Mouse (Mus musculus) lung, adult 2 months (tissue): ENCODE results near the gene Gm42906. TPM values are rescaled to one million over a fixed set of nuclear protein-coding genes. Genes with fewer than 3 reads are reported as not detected.

Source experiments
- DNase-seq: peaks from one replicate; pipeline ENCODE4 v3.0.0; 2022
- H3K4me1 ChIP-seq: fragments of 200-500 bp; 2 replicates; pipeline ENCODE4 v1.6.1; 2011; ENCODE audit warnings: low read length; ENCODE audit not compliant: control insufficient read depth, insufficient read depth
- H3K4me3 ChIP-seq: fragments of 200-500 bp; replicated peaks from 2 replicates; pipeline ENCODE3; 2011; ENCODE audit warnings: low read depth, mild to moderate bottlenecking, control low read depth, low read length; ENCODE audit errors: extremely low read depth
- CTCF ChIP-seq: fragments of 200-500 bp; IDR thresholded peaks from 2 replicates; pipeline ENCODE4 v1.5.1; 2011; ENCODE audit warnings: mild to moderate bottlenecking, low read length, control low read depth; ENCODE audit not compliant: insufficient read depth
- POLR2A ChIP-seq: fragments of 200-500 bp; IDR thresholded peaks from 2 replicates; pipeline ENCODE4 v1.6.1; 2011; ENCODE audit warnings: low read depth, mild to moderate bottlenecking, control low read depth, low read length, borderline replicate concordance; ENCODE audit errors: extremely low read depth
- WGBS: fragments of 180-500 bp; shearing (Covaris S2); methylation state at CpG from one replicate; pipeline ENCODE4 v1.1.7; 2018; 5-methylcytosine and 5-hydroxymethylcytosine counted together
- polyA plus RNA-seq: library from polyadenylated mRNA; depleted of rRNA; stranded (reverse); fragments of >200 nt; gene quantifications from 2 replicates; pipeline ENCODE4 v1.2.3, GENCODE M21; 2012

The Gm42906 gene
- polyA plus RNA-seq, 1 experiment: not detected

DNA sequence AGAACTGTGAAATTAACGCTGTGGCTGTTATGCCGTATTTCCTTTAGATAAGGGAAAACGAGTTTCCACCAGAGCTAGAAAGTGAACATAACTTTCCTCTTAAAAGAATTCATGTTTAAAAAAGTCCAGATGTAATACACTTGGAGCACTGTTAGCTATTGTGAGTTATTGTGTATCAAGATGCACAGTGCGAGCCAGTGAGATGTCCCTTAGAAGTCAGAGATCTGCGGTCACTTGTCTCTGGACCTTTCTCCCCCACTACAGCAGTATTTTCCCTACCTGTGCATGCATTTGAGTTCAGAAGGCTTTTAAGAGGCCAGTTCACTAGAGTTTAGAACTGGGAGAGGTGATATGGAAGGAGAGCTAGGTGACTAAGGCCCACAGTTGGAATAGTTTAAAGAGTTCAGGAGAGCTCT is 58.6 kb downstream of the Gm42906 start:
- TF ChIP-seq POLR2A (no peak), CTCF (no peak)
- Histone ChIP-seq H3K4me1 (peaks cover 3% of the 10 kb centered on the region; the same call in 1 of the 2 replicates), H3K4me3 (peak overlapping the region; percentile 77)
- WGBS: 22% methylated on average over 5 of the region's 5 CpGs
- DNase-seq: peak; percentile 28

DNA sequence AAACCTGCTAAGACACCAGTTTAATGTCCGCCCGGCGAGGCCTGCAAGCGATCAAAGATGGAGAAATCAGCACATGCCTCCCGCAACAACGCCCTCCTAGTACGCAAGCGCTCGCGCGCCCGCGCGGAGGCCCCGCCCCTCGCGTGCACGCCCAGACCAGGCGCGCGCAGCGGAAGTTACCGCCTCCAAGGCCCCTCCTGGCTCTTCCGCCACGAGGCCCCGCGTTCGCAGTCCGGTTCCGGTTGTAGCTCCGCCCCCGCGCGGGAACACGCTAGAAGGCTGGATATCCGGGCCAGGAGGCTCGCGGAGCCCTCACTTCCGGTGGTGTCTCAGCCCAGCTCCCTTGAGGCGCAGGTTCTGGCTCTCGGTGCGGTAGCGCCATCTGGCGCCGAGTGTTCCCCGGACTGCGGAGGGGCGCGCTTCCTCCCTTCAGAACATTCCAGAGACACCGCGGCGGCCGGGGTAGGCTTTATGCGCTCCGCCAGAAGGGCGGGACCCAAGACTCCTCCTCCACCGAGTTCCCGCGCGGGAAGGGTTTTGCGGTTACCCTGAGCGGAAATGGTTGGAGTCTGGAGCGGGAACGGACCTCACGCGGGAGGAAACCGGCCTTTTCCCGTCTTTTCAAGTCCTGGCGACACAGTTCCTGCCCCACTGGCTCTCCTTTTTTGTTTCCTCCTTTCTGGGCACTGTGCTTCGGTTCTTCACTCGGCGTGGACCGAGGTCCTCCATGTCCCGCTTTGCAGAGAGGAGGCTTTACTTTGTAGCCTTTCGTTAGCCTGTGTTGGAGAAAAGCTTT is 59.4 kb downstream of the Gm42906 start:
- DNase-seq: peak; percentile 99
- Histone ChIP-seq H3K4me3 (peak overlapping the region; percentile 77), H3K4me1 (peaks cover 3% of the 10 kb centered on the region; the same call in 1 of the 2 replicates)
- under 1% methylated on average over 75 of the region's 75 CpGs for WGBS
- TF ChIP-seq POLR2A (peak; percentile 94; the same call in 1 of the 2 replicates), CTCF (peak; percentile 67)

- Histone ChIP-seq H3K4me1 (peaks cover 3% of the 10 kb centered on the region; the same call in 1 of the 2 replicates), H3K4me3 (peak overlapping the region; percentile 69)
- 3% methylated on average over 16 of the region's 16 CpGs for WGBS
- no peak for DNase-seq
- TF ChIP-seq POLR2A (no peak), CTCF (no peak)
Measured at GRCm38 (mm10) chr5:151367881-151368394, 60.0 kb downstream of the Gm42906 start.

- DNase-seq: no peak
- Histone ChIP-seq H3K4me1 (peaks cover 3% of the 10 kb centered on the region; the same call in 1 of the 2 replicates), H3K4me3 (no peak overlapping the region)
- WGBS: 88% methylated on average over 1 of the region's 1 CpGs
- TF ChIP-seq POLR2A (no peak), CTCF (no peak)
Measured at GRCm38 (mm10) chr5:151367317-151367716, 60.6 kb downstream of the Gm42906 start.

GRCm38 (mm10) chr5:151363343-151364000 is 64.5 kb downstream of the Gm42906 start:
- 87% methylated on average over 3 of the region's 3 CpGs for WGBS
- no peaks in the 10 kb centered on the region for H3K4me1 ChIP-seq
- TF ChIP-seq CTCF: no peak
- no peak for TF ChIP-seq POLR2A
- H3K4me3 ChIP-seq: no peak overlapping the region
- DNase-seq: no peak

DNA sequence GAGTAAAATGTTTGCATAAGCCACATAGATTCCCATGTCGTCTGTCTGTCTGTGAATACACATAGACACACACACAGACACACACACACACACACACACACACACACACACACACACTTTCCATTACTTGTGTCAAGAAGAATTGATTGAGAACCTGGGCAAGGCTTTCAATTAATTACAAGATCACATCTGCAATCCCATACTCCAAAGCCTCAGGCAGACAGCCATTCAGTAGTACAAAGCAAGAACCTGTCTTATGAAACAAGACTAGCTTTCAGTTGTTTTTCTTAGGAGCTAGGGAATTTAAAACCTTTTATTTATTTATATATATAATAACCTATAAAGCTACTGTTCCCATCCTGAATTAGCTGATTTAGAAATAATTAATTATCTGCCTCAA is 78.3 kb downstream of the Gm42906 start:
- WGBS: 69% methylated on average over 1 of the region's 1 CpGs
- TF ChIP-seq CTCF (no peak), POLR2A (no peak)
- no peak for DNase-seq
- Histone ChIP-seq H3K4me3 (no peak overlapping the region), H3K4me1 (no peaks in the 10 kb centered on the region)

DNA sequence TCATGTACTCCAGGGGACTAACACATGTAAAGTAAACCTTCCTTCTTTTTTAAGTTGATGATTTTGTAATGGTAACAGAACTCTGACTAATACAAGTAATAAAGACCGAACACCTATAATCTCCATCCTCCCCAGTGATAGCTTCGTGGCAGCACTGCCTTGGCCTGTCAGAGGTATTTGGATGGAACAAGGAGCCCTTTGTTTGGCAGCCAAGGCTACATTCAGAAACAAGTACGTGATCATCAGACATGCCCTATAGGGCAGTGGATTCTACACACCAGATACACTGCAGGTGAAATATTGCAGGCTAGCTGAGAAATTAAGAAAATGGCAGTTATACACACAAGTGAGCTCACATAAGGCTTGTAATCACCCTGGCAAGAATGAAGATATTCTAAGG is 79.5 kb downstream of the Gm42906 start:
- no peak overlapping the region for H3K4me3 ChIP-seq
- DNase-seq: no peak
- no peaks in the 10 kb centered on the region for H3K4me1 ChIP-seq
- TF ChIP-seq CTCF (no peak), POLR2A (no peak)
- 83% methylated on average over 3 of the region's 3 CpGs for WGBS

DNA sequence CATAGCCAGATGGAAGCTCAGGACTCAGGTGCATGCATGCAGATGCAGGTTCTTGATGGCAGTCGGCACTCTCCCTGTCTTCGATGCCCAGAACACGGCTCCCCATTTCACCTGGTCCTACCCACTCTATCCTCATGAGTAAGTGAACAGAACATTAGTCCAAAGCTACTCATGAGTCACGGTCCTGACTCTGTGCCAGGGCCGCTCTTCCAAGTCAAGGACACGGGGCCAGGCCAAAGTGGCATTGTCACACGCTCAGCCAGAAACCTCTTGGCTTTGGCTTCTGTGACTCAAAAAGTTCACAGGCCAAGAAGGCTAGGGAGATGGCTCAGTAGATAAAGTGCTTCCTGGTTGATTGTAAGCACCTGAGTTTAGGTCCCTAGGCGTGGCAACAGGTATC is 81.3 kb downstream of the Gm42906 start:
- no peak overlapping the region for H3K4me3 ChIP-seq
- H3K4me1 ChIP-seq: no peaks in the 10 kb centered on the region
- TF ChIP-seq CTCF (no peak), POLR2A (no peak)
- peak; percentile 47 for DNase-seq
- 67% methylated on average over 8 of the region's 8 CpGs for WGBS

- Histone ChIP-seq H3K4me1 (no peaks in the 10 kb centered on the region), H3K4me3 (no peak overlapping the region)
- 65% methylated on average over 4 of the region's 4 CpGs for WGBS
- no peak for TF ChIP-seq CTCF
- DNase-seq: no peak
Measured at GRCm38 (mm10) chr5:151344737-151345136, 83.2 kb downstream of the Gm42906 start.

DNA sequence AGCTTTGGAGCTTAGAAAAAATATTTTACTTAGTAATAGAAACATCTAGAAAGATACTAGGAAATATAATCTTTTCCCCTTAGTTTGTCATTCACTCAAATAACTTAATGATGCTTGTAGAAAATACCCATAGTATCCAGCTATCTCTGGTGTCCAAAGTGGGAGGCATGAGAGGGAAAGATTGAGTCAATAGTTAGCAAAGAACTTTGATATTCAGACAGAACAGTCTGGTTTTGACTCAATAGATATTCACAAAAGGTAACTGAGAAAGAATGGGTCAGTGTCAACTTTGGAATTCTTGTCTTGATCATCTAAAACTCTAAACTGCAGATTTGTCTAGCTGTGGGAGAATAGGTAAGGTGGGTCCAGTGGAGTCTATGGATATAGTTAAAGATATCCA is 94.3 kb downstream of the Gm42906 start:
- Histone ChIP-seq H3K4me1 (no peaks in the 10 kb centered on the region), H3K4me3 (no peak overlapping the region)
- no peak for DNase-seq
- TF ChIP-seq CTCF (no peak), POLR2A (no peak)
